8 mouse cellular contexts compared by ENCODE assay signal in genomic region chr5:134551233-134552109, GRCm38 (mm10). TPM values are rescaled to one million over a fixed set of nuclear protein-coding genes. Genes with fewer than 3 reads are reported as not detected.
A peak's percentile ranks its signal among the peaks of the same experiment; 100 is the strongest.
DNase-seq lines count a peak whose midpoint lies in the region; ATAC-seq lines count a peak whose summit lies in the region.

No protein-coding gene starts in this region.

- peaks cover 53% of the 10 kb centered on the region for H3K4me1 ChIP-seq in hindbrain, embryonic 16.5 days (ENCODE audit: control insufficient read depth, insufficient read depth, low read depth, low read length)
- H3K4me1 ChIP-seq in stomach, embryonic 15.5 days, result peaks cover 37% of the 10 kb centered on the region

- H3K4me3 ChIP-seq in hindbrain, embryonic 16.5 days (ENCODE audit: low read length), result peak overlapping the region; percentile 95
- peak overlapping the region; percentile 70 for H3K4me3 ChIP-seq in stomach, embryonic 15.5 days (replicated peaks)

- no peaks in the 10 kb centered on the region for H3K27me3 ChIP-seq in hindbrain, embryonic 16.5 days (replicated peaks; ENCODE audit: control insufficient read depth, insufficient read depth, low read length)
- H3K27me3 ChIP-seq in stomach, embryonic 15.5 days (replicated peaks), result no peaks in the 10 kb centered on the region

- H3K36me3 ChIP-seq in hindbrain, embryonic 16.5 days (ENCODE audit: control insufficient read depth, insufficient read depth, low read length), result no peaks in the 10 kb centered on the region
- H3K36me3 ChIP-seq in stomach, embryonic 15.5 days, result no peaks in the 10 kb centered on the region

- H3K4me2 ChIP-seq in hindbrain, embryonic 16.5 days (ENCODE audit: low read length), result peak overlapping the region; percentile 63
- H3K4me2 ChIP-seq in stomach, embryonic 15.5 days, result peak overlapping the region; percentile 72

- peak overlapping the region; percentile 99 for H3K27ac ChIP-seq in hindbrain, embryonic 16.5 days (ENCODE audit: low read depth, low read length)
- H3K27ac ChIP-seq in stomach, embryonic 15.5 days, result peak overlapping the region; percentile 95

- peak; percentile 38 for DNase-seq in urinary bladder, adult 2 months (ENCODE audit: low spot score)
- DNase-seq in urinary bladder, postnatal 36 days (ENCODE audit: low spot score in 2 of 2), result no peak
- peak; percentile 76 for DNase-seq in cerebellum, adult 9-10 months
- peak; percentile 54 to 63 for DNase-seq in frontal cortex, postnatal 36 days (ENCODE audit: low spot score in 2 of 2)
- peak; percentile 65 to 67 for DNase-seq in left cerebral cortex, postnatal 25 days (ENCODE audit: low spot score in 2 of 2)
- peak; percentile 54 for DNase-seq in mesoderm, embryonic 11.5 days (ENCODE audit: low read depth, low spot score)

- H3K9ac ChIP-seq in hindbrain, embryonic 16.5 days (ENCODE audit: low read depth, low read length), result peak overlapping the region; percentile 98
- H3K9ac ChIP-seq in stomach, embryonic 15.5 days, result peak overlapping the region; percentile 86

- intact Hi-C loops in left cerebral cortex, postnatal 25 days (cut with DNase I), result loop anchor here (1.0 kb wide), 1 partner anchor 20 kb away; no protein-coding TSS in a partner anchor

- WGBS in hindbrain, embryonic 16.5 days, result 1% methylated on average over 41 of the region's 52 CpGs
- 1% methylated on average over 52 of the region's 52 CpGs for WGBS in stomach, embryonic 15.5 days

- peak; percentile 21 for ATAC-seq in hindbrain, embryonic 16.5 days
- no peak; the same call in 1 of the 2 replicates for ATAC-seq in stomach, embryonic 15.5 days (ENCODE audit: insufficient read depth, low FRiP score, low read depth)

- H3K9me3 ChIP-seq in hindbrain, embryonic 16.5 days (ENCODE audit: control insufficient read depth, low read length), result no peaks in the 10 kb centered on the region
- no peaks in the 10 kb centered on the region for H3K9me3 ChIP-seq in stomach, embryonic 15.5 days

RNA-seq across cellular contexts. Expression of gene Clip2, which starts 0.8 kb away (rescaled TPM):
- 11.1 and 15.6 TPM in 2 replicates for polyA plus RNA-seq in urinary bladder, adult 2 months (2012; rRNA removed)
- 14.4 and 15.8 TPM in 2 replicates for polyA plus RNA-seq in hindbrain, embryonic 16.5 days (2015; fragmentation: Nextera tagmentation; extraction: Ambion mirVana)
- 100 to 1,000 TPM; 106 to 120 TPM for total RNA-seq in left cerebral cortex, postnatal 25 days (2021)
- polyA plus RNA-seq in stomach, embryonic 15.5 days (2015; fragmentation: Nextera tagmentation; extraction: Ambion mirVana), result 2.9 and 3.5 TPM in 2 replicates

RNA-seq across cellular contexts. Expression of gene Syna, which starts 8.5 kb away (rescaled TPM):
- polyA plus RNA-seq in urinary bladder, adult 2 months (2012; rRNA removed), result 0.09 and 0.10 TPM in 2 replicates
- 0.22 and 0.45 TPM in 2 replicates for polyA plus RNA-seq in hindbrain, embryonic 16.5 days (2015; fragmentation: Nextera tagmentation; extraction: Ambion mirVana)
- under 1 TPM; 0.16 to 0.23 TPM for total RNA-seq in left cerebral cortex, postnatal 25 days (2021)
- polyA plus RNA-seq in stomach, embryonic 15.5 days (2015; fragmentation: Nextera tagmentation; extraction: Ambion mirVana), result 0.09 and 0.10 TPM in 2 replicates

RNA-seq across cellular contexts. Expression of gene Rfc2, which starts 29.7 kb away (rescaled TPM):
- polyA plus RNA-seq in urinary bladder, adult 2 months (2012; rRNA removed), result 69.2 and 82.6 TPM in 2 replicates
- polyA plus RNA-seq in hindbrain, embryonic 16.5 days (2015; fragmentation: Nextera tagmentation; extraction: Ambion mirVana), result 189 and 192 TPM in 2 replicates
- 10 to 100 TPM; 56.1 to 61.2 TPM for total RNA-seq in left cerebral cortex, postnatal 25 days (2021)
- polyA plus RNA-seq in stomach, embryonic 15.5 days (2015; fragmentation: Nextera tagmentation; extraction: Ambion mirVana), result 257 and 262 TPM in 2 replicates

Comparison
In these comparisons a context has a peak if more than half of its experiments do, and no peak if none do; other contexts are left out.
1. DNase-seq: peak in urinary bladder, adult 2 months (single experiment), cerebellum, adult 9-10 months (single experiment), frontal cortex, postnatal 36 days (2 of 2), left cerebral cortex, postnatal 25 days (2 of 2) and mesoderm, embryonic 11.5 days (single experiment); none in urinary bladder, postnatal 36 days (0 of 2).